Mouse (Mus musculus): ENCODE data around the gene Adcy9.
A peak's percentile ranks its signal among the peaks of the same experiment; 100 is the strongest.

Gene Adcy9

DNA sequence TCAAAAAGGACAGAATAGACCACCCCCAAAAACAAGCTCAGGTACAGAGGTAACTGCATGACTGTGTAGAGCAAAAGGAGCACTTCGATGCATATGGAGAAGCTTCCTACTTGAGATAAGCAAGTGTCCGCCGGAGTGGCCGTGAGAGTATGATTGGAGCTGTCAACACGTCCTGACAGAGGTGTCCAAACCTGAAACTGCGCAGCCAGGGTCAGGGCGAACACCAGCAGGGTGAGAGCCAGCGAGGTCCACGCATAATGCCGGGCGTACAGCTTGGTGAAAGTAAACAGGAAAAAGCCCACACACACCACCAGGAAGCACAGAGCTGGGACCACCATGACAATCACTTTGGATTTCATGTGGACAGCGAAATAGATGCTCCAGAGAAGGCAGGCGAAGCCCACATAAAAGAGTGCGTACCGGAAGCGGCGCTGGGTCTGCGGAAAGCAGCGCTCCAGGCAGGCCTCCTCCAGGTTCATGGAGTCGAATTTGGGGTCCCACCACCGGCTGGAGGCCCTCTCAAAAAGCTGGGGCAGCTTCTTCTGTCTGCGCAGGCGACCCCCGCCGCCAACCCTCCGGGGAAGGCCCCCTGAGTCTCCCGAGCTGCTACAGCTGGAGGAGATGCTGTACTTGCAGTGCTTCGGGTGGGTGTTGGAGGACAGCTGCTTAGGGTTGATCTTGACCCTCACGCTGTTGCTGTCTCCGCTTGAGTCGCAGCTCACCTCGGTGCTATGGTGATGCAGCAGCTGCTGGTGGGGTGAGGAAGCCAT lies 1.3 kb downstream of the Adcy9 start:
- peak; percentile 40 for DNase-seq (ENCODE audit: low spot score)

DNA sequence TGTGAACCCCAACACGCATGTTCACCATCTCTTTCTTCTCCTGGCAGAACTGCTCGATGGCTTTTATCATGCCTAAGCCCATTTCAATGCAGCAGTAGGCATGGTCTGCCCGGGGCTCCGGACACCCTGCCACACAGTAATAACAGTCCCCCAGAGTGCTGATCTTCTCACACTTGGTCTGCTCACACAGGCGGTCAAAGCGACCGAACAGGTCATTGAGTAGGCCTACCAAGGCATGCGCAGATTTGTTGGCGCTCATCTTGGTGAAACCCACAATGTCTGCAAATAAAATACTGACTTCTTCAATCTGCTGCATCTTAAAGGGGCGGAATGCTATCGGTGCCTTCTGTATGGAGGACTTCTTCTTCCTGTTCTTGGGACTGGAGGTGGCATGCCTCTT lies 2.2 kb downstream of the Adcy9 start:
- DNase-seq (ENCODE audit: low spot score), result no peak

DNA sequence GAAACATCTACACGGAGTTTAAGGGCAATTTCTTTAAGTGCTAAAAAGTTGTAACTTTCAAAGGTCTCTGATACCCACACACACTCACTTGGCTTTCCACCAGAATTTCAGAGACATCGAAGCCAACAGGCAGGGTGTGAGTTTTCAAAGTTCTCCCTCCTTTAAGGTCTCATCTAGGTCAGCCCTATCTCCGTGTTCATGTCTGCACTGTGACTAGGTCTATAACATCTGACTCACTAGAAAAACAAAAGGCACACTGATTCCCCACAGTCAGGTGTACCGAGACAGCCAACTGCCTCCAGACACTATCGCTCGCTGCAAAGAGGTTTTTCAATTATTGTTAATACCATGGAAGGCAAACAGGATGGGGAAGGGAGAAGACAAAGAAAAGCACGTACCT lies 2.8 kb downstream of the Adcy9 start:
- no peak for DNase-seq (ENCODE audit: low spot score)

DNA sequence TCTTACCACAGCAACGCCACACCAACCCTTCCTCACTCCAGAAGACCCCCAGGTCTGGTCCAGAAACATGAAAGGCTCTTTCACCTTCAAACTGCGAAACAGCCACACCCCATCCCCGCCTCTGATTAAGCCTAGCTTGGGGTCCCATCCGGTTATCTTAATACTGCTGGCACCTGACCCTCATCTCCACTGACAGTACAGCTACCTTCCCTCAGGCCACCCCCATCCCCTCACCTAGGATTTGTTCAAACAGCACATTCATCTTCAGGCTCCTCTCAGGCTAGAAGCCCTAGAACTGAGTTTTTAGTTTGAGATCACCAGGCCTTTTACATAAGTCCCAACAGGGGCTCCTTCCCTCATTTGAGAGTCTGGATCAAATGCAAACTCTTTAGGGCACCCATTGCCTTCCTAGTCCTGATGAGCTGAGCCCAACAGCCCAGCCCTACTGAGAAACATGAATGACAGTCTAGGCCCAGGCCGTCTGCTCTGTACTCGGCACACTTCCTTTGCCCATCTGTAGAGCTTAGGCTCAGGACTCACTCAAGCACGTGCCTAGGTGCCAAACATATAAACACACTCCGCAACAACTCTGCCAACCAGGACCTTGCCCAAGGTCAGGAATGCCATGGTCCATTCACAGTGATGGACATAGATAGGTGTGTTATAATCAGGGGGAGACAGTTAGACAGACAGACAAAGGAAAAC lies 5.3 kb downstream of the Adcy9 start:
- DNase-seq (ENCODE audit: low spot score), result no peak

DNA sequence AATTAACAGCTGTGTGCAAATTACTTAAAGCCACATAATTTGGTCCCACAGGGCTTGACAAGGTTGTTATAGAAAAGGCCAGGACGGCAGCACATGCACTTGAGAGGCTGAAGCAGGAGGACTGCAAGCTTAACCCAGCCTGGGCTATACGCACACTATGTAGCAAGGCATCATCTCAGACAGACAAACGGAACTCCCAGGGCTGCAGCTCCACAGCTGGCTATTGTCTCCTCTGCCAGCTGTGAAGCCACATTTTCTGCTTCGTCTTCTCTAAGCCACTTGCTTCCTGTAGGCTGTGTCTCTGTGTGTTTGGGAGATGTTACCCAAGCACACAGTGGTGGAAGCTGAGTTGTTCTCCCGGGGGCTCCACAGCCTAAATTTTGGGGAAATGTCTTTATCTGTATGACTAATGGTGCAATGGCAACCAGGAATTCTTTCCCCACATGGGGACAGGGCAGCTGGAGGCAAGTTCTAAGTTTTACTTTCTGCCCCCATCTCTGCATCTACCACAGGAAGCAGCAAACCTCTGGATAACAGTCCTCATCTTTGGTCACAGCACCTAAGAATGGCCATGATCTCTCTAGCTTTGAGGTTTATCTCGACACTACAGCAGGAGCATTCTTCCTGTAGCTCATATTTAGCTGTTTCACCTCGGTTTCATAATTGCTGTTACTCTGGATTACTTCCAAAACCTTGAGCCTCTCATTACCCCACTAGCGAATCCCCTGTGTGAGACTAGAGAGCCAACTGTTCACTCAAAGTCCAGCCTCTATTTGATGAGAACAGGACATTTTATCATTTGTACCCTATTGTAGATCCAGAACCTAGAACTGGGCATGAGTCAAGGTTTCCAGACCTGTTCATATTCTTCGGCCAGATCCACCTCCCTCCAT lies 6.1 kb downstream of the Adcy9 start:
- no peak for DNase-seq (ENCODE audit: low spot score)

DNA sequence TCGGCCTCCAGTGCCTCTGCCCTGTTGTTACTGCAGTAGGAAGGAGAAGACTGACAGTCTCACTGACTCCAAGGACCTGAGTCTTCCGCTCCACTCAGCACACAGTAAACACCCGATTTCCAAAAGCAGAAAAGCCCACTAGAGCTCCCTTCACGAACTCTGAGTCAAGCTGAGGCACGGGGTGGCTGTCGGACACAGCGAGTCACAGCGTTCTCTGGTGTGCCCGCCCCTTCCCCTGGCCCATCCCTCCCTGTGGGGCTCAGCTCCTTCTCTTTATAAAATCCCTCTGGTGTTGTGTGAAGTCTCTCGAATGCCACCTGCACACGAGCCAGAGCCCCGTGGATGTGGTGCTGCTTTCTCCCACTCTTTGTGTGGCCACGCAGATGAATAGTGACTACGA lies 7.0 kb downstream of the Adcy9 start:
- DNase-seq (ENCODE audit: low spot score), result no peak

DNA sequence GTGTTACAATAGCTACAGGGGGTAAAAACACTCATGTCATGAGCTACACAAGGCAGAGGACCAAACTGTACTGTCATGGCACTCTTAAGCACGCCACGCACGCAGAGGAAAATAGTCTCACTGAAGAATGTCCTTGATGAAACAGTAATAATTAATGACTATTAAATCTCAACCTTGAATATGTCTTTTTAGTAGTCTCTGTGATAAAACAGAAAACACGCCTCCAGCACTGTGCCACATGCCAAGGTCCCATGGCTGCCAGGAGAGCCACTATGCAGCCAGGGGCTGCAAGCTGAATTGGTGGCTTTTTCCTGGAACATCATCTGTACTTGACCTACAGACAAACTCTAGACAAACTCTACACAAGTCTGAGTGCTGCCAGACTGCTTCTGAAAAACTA lies 8.0 kb downstream of the Adcy9 start:
- no peak for DNase-seq (ENCODE audit: low spot score)

DNA sequence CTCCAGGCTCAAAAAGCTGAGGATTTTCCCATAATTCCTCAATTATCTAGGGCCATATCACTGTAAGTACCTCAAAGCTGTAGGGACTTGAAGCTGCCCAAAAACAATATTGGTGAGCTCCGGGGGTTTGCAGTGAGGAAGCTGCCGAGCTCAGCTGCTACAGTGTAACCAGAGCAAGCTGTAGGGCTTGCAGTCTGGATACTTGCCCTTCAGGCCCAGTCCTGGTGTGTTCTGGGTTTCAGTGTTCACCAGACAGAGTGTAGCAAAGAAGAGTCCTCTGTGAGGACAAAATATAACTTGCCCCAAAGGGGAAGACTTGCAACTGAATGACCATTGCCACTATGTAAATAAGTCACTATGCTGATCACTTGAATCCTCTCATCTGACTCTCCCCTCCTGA lies 9.0 kb downstream of the Adcy9 start:
- no peak for DNase-seq (ENCODE audit: low spot score)

DNA sequence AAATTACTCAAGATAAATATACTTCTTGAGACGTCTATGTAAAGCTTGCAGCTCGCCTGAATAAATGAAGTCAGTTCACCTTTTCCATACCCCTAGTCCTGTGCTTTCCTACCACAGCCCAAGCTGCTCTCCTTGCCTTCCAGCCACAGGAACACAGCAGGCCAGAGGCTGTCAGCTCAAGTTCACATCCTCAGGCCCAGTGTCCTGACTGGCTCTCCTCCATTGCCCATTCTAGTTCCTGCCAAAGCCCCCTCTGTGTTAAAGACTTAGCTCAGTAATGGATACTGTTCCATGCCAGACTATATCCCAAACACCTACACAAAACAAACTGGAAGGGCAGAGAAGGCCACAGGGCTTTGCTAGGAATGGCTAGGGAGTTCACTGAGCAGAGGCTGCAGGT lies 12.8 kb downstream of the Adcy9 start:
- DNase-seq (ENCODE audit: low spot score), result no peak

DNA sequence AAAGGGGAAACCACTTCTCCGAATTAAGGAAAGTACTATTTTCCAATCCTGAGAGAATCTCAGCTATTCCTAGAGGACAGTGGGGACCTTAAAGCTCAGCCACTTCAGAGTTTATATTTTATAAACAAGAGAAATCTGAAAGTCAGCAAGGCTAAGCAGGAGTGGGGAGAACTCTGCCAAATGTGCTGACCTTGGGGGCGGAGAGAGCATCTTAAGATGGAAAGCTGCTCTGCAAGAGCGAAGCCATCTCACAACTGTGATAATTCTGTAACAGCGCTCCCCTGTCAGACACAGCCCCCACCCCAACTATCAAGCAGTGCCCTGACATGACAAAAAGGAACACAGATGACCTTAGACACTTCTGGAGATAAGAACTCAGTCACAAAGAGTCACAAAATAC lies 13.6 kb downstream of the Adcy9 start:
- DNase-seq (ENCODE audit: low spot score), result no peak

DNA sequence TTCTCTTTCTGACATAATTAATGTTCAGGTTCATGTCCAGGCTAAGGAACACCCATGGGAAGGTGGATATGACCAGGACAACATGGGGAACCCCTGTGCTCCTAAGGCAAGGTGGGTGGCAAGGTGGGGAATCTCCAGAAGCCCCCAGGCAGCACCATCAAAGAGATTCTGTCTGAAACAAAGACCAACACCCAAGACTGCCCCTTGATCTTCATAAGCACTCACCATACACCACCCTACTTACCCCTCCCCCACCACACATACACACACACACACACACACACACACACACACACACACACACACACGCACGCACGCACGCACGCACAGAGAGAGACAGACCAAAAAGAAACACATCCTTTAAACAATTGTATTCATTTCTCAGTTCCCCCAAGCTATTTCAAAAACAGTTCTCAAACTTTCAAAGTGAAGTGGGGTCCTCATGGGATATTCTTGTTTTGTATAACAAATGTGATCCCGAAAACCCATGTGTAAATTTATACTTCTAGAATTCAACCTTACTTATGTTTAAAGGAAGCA lies 14.2 kb downstream of the Adcy9 start:
- no peak for DNase-seq (ENCODE audit: low spot score)

DNA sequence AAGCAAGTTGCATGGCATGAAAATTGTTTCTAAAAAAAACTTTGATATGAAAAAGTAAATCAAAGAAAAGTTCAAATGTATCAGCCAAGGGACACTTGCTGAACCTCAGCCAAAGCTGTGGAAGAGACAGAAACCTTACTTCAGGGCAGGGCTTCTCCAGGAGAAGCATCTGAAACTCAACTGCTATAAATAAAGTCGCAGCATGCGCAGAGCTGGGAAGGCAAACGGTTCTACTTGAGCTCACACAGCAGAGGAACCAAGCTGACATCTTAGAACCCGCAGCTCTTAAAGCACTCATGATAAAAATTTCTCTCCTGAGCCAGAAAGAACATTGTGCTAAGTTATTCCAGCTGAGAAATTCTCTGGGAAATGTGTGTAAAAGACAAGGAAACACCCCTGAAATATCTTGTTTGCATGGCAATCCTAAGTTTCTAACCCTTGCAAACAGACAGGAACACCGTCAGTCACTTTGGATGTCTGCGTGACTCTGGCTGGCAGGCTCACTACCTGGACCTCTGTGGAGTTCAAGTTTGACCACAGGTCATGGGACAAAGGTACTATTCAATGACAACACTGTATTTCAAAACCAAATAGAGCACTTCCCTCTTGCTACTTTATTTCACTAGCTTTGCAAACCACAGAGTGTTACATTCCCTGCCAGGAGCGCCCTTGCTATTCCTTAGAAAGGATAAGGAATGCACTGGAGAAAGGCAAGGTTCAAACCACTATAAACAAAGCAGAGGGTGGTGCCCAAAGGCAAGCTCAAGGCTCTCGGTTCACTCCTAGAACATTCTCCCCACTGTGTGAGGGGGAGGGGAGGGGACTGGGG lies 15.2 kb downstream of the Adcy9 start:
- DNase-seq (ENCODE audit: low spot score), result no peak

DNA sequence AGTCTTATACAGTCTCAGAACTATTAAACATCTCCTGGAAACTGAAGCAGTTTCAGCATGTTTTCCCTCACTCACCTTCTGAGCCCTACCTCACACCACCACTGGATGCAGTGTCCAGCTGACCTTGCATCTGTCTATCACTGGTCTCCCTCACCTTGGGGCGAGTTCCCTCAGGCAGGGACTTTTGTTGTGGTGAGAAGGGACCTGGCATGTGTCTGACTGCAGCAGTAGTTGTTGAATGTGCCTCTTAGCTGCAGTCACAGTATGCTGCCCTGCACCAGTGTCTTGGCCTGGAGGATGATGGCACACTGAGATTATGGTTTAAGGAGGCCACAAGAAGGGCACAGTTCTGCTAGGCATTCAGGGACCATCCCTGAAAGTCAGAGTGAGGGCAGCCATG lies 19.2 kb downstream of the Adcy9 start:
- DNase-seq (ENCODE audit: low spot score), result no peak

DNA sequence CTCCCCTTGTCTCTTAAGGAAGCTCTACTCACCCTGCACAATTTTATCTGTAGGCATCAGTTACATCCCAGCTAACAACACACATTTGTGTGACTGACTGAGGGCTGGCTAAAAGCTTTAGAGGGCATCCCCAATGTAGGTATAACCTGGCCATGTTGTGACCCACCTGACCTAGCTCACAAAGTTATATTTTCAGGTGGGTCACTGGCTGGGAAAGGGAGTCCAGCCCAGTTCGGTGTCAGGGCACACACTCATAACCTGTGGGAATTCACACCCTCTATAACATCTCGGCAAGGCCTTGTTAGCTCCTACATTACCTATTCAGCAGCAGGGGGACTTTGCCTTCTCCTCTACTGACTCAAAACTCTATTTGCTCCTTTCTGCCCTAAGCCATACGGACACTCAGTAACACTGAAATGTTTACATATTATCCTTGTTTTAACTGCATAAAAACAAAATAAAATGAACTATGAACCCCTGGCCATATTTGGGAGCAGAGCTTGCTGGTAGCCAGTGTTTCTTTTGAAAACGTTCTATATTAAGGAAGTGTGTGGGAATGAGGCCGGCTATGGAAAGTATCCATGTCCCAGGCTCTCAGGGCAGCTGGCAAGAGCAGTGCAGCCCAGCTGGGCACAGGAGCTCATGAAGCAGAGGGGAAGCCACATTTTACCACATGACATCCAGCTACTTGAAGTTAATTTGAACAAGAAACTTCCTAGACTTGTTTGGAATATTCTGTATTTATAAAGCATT lies 20.7 kb downstream of the Adcy9 start:
- DNase-seq (ENCODE audit: low spot score), result no peak

DNA sequence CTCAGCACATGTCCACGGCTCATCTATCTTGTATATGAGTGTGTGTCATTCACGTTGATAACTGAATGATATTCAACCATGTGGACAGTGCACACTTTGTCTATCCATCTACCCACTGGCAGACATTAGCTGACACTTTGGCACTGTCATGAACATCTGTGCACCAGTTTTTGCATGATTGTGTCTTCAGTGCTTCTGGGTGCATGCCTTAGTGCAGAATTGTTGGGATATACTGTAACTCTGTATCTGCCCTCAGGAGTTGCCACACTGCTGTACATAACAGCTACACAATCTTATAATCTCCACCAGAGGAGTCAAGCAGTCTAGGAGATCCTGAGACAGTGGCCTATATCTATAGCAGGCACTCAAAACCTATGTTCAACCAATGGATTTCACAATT lies 21.5 kb downstream of the Adcy9 start:
- no peak for DNase-seq (ENCODE audit: low spot score)

DNA sequence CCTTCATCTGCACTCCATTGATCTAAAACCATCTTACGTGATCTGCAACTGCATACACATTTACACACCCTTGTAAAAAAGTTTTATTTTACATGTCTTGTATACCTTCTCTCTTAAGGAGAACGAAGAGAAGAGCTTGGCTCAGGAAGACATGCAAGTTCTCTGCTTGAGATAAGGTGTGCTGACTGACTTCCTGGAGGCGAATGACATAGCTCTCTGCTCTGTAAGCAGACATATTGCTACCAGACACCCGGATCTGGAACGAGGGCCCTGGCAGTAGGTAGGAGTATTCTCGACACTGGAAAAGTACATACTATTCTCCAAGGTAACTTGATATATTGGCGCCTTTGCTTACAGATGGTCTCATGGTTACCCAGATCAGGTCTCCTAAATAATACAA lies 22.7 kb downstream of the Adcy9 start:
- DNase-seq (ENCODE audit: low spot score), result no peak

DNA sequence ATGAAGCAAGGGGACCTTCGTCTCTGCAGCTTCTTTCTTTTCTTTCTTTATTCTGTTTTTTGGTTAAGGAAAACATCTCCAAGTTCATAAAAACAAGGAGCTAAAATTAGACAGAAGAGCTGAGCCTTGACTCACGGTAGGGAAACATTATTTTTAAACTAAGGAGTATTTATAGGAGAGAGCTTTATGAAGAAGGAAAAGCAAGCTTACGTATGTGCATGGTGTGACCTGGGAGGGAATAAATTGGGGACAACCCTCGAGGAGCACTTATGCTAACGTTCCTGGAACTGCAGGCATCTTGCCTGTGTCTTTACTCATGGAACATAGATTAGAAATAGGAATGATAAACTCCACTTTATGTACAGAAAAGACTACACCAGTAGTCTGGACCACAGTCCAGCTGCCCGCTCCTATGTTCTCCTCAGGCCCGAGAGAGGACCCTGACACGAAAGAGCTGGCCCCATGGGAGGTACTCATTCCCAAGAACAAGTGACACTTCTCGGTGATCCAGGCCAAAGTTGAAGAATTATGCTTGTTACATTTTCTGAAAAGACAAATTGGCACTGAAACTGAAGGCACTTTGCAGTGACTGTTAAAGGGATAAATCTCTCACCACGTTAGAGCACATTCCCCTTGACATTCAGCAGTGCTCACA lies 24.5 kb downstream of the Adcy9 start:
- DNase-seq (ENCODE audit: low spot score), result no peak

DNA sequence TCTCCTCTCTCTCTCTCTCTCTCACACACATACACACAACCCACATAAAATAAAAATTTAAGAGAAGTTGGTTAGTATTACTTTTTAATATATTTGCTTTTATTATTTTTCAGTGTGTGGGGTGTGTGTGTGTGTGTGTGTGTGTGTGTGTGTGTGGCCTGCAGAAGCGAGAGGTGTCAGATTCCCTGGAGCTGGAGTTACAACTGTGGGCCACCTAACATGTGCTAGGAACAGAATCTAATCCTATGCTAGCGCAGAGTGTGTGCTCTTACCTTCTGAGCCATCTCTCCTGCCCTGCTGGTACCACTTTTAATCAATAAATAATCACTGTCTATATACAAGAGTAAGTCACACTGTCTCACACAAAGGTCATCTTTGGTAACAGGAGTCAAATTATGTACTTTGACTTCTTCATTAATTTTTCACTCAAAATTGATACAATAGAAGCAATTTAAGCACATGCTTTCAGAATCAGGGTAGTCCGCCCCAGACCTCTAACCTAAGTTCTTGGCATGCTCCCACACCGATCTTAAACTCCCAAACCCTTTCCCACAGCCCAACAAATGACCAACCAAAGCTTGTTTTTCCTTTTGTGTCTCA lies 25.2 kb downstream of the Adcy9 start:
- no peak for DNase-seq (ENCODE audit: low spot score)

DNA sequence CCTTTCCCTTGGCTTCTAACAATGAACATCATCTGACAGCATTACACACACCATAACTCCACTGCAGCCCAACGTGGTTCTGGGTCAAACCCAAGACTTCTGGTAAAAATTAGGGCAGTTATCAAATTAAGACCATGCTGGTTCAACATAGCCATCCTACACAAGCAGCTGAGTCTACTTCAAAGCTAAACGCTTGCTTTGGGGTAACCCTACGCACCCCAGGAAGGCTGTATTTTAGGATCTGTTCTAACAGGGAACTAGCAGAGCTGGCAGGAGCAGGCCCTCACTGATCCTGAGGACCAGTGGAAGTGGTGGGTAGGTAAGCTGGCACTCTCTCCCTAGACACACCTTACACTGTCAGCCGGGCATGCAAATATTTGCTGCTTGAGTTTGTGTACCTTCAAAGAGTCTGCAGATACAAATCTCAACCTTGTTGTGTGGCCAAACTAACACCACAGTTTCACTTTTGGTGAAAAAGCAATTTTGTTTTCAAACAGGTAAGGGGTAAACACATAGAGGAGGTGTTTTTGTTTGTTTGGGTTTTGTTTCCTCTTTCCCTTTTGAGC lies 36.7 kb downstream of the Adcy9 start:
- DNase-seq (ENCODE audit: low spot score), result no peak

DNA sequence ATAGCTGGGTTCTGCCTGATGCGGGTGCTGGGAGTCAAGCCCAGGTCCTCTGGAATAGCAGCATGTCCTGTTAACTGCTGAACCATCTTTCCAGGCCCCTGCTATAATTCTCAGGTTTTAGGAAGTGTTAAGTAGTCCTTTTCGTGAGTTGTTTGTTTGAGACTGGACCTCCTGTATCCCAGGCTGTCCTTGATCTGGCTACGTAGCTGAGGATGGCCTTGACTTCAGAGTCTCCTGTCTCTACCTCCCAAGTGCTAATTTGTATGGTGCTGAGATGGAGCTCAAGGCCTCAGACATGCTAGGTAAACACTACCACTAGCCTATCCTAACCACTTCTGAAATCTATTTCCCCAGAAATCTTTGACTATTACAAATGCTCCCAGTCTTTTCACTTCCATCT lies 37.9 kb downstream of the Adcy9 start:
- no peak for DNase-seq (ENCODE audit: low spot score)

All from embryo, embryonic 10.5 days (tissue).